ENCODE assay signal across 16 mouse cellular contexts in the genomic region with DNA sequence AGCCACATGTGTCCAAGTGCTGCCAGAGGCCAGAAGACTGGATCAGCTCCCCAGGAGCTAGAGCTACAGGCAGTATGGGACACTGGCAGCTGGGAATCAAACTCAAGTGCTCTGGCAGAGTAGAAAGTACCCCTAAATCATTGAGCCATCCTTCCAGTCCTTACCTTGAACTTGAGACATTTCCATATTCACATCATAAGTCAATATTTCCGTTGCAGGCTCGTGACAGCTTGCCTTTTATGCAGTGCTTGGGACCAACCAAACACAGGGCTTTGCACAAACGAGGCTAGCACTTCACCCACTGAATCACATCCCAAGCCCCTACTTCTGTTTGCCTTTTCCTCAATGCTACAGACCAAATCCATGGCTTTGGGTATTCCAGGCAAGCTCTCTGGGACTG. TPM values are rescaled to one million over a fixed set of nuclear protein-coding genes. Genes with fewer than 3 reads are reported as not detected.
DNase-seq lines count a peak whose midpoint lies in the region; ATAC-seq and TF ChIP-seq lines count a peak whose summit lies in the region.
"Had no signal": no experiment of that assay in that cellular context is flagged by ENCODE, and none has a peak within 500 bp of the region (broad histone marks: within the 10 kb centered on the region; RNA-seq: fewer than 3 reads in every experiment).

No protein-coding gene starts in this region.

- TF ChIP-seq POLR2A in MEL (IDR thresholded peaks at IDR 0.05; ENCODE audit: control insufficient read depth in 1 of 2, insufficient read depth in 1 of 2, low read depth in 1 of 2, low read length in 2 of 2, poor library complexity in 1 of 2), result no peak

- H3K79me2 ChIP-seq in MEL (ENCODE audit: control insufficient read depth, insufficient read depth, low read length, poor library complexity), result no peaks in the 10 kb centered on the region

- peak overlapping the region; percentile 52 for H3K9ac ChIP-seq in heart, embryonic 13.5 days
- H3K9ac ChIP-seq in kidney, embryonic 16.5 days (replicated peaks; ENCODE audit: low read length), result no peak overlapping the region
- H3K9ac ChIP-seq in kidney, embryonic 14.5 days (ENCODE audit: low read depth, low read length), result no peak overlapping the region
- peak overlapping the region; percentile 61 for H3K9ac ChIP-seq in MEL (ENCODE audit: control insufficient read depth, low read depth, low read length, poor library complexity, severe bottlenecking)
- H3K9ac ChIP-seq in intestine, embryonic 16.5 days (ENCODE audit: low read depth, low read length), result no peak overlapping the region
- H3K9ac ChIP-seq: embryonic facial prominence, embryonic 13.5 days; hindbrain, embryonic 12.5 days; liver, embryonic 14.5 days; neural tube, embryonic 13.5 days had no signal

- H3K4me3 ChIP-seq in heart, embryonic 13.5 days, result no peak overlapping the region
- no peak overlapping the region for H3K4me3 ChIP-seq in kidney, embryonic 16.5 days (ENCODE audit: low read length)
- no peak overlapping the region for H3K4me3 ChIP-seq in kidney, embryonic 14.5 days (ENCODE audit: low read length)
- no peak overlapping the region for H3K4me3 ChIP-seq in MEL (ENCODE audit: control insufficient read depth in 1 of 2, insufficient read depth in 1 of 2, low read depth in 2 of 2, low read length in 2 of 2)
- no peak overlapping the region for H3K4me3 ChIP-seq in intestine, embryonic 16.5 days (ENCODE audit: low read length)
- H3K4me3 ChIP-seq: embryonic facial prominence, embryonic 13.5 days; hindbrain, embryonic 12.5 days; midbrain, embryonic 10.5 days; neural tube, embryonic 13.5 days had no signal

- no peaks in the 10 kb centered on the region for H3K36me3 ChIP-seq in heart, embryonic 13.5 days
- no peaks in the 10 kb centered on the region for H3K36me3 ChIP-seq in kidney, embryonic 16.5 days (ENCODE audit: insufficient read depth, low read length)
- H3K36me3 ChIP-seq in kidney, embryonic 14.5 days (ENCODE audit: control insufficient read depth, insufficient read depth, low read length), result no peaks in the 10 kb centered on the region
- H3K36me3 ChIP-seq in MEL (ENCODE audit: control insufficient read depth in 1 of 2, insufficient read depth in 2 of 2, low read length in 2 of 2), result peaks cover 0 to 16% of the 10 kb centered on the region in 2 experiments; a peak in 2 of 4 replicates
- no peaks in the 10 kb centered on the region for H3K36me3 ChIP-seq in intestine, embryonic 16.5 days (ENCODE audit: control insufficient read depth, insufficient read depth, low read length)
- H3K36me3 ChIP-seq: embryonic facial prominence, embryonic 13.5 days; hindbrain, embryonic 12.5 days; midbrain, embryonic 10.5 days; neural tube, embryonic 13.5 days had no signal

- H3K4me1 ChIP-seq in heart, embryonic 13.5 days, result peaks cover 35% of the 10 kb centered on the region
- peaks cover 12% of the 10 kb centered on the region; the same call in 1 of the 2 replicates for H3K4me1 ChIP-seq in kidney, embryonic 16.5 days (ENCODE audit: insufficient read depth, low read length)
- H3K4me1 ChIP-seq in kidney, embryonic 14.5 days (ENCODE audit: control insufficient read depth, insufficient read depth, low read length), result peaks cover 8% of the 10 kb centered on the region; the same call in 1 of the 2 replicates
- H3K4me1 ChIP-seq in MEL (ENCODE audit: control insufficient read depth in 1 of 2, insufficient read depth in 2 of 2, low read length in 2 of 2), result peaks cover 8 to 20% of the 10 kb centered on the region in 2 experiments
- peaks cover 16% of the 10 kb centered on the region for H3K4me1 ChIP-seq in intestine, embryonic 16.5 days (ENCODE audit: control insufficient read depth, insufficient read depth, low read length)
- H3K4me1 ChIP-seq: hindbrain, embryonic 12.5 days; midbrain, embryonic 10.5 days; neural tube, embryonic 13.5 days had no signal

- H3K9me3 ChIP-seq in heart, embryonic 13.5 days, result no peaks in the 10 kb centered on the region
- H3K9me3 ChIP-seq in kidney, embryonic 16.5 days (ENCODE audit: low read length), result no peaks in the 10 kb centered on the region
- no peaks in the 10 kb centered on the region for H3K9me3 ChIP-seq in kidney, embryonic 14.5 days (ENCODE audit: control insufficient read depth, low read length)
- no peaks in the 10 kb centered on the region for H3K9me3 ChIP-seq in MEL (replicated peaks; ENCODE audit: insufficient read depth, low read length)
- H3K9me3 ChIP-seq in intestine, embryonic 16.5 days (ENCODE audit: control insufficient read depth, low read length), result no peaks in the 10 kb centered on the region
- H3K9me3 ChIP-seq: embryonic facial prominence, embryonic 13.5 days; hindbrain, embryonic 12.5 days; midbrain, embryonic 10.5 days; neural tube, embryonic 13.5 days had no signal

- DNase-seq in heart, adult 18-20 months, result no peak
- DNase-seq in MEL (ENCODE audit: low read depth, low spot score), result no peak
- DNase-seq in layer of hippocampus, adult 9-10 months (ENCODE audit: low spot score), result no peak
- DNase-seq: cerebellum, adult 8-10 months; gastrocnemius, postnatal 25 days; left cerebral cortex, postnatal 4 days had no signal

- no peak for TF ChIP-seq RAD21 in MEL (IDR thresholded peaks at IDR 0.05; ENCODE audit: low read depth, low read length)

- H3K27me3 ChIP-seq in heart, embryonic 13.5 days (replicated peaks), result no peaks in the 10 kb centered on the region
- no peaks in the 10 kb centered on the region for H3K27me3 ChIP-seq in kidney, embryonic 16.5 days (ENCODE audit: insufficient read depth, low read length)
- H3K27me3 ChIP-seq in kidney, embryonic 14.5 days (ENCODE audit: control insufficient read depth, insufficient read depth, low read length), result no peaks in the 10 kb centered on the region
- no peaks in the 10 kb centered on the region for H3K27me3 ChIP-seq in MEL (ENCODE audit: control insufficient read depth in 1 of 2, insufficient read depth in 2 of 2, low read length in 2 of 2)
- no peaks in the 10 kb centered on the region for H3K27me3 ChIP-seq in intestine, embryonic 16.5 days (replicated peaks; ENCODE audit: control insufficient read depth, insufficient read depth, low read length)
- H3K27me3 ChIP-seq: embryonic facial prominence, embryonic 13.5 days; hindbrain, embryonic 12.5 days; neural tube, embryonic 13.5 days had no signal

- H3K27ac ChIP-seq in heart, embryonic 13.5 days (replicated peaks), result peak overlapping the region; percentile 96
- H3K27ac ChIP-seq in kidney, embryonic 16.5 days (ENCODE audit: low read length), result 0 out of 2 replicates have a peak overlapping the region, but pooled peaks have one; percentile 7
- no peak overlapping the region for H3K27ac ChIP-seq in kidney, embryonic 14.5 days (ENCODE audit: low read depth, low read length)
- peak overlapping the region; percentile 74 for H3K27ac ChIP-seq in MEL (ENCODE audit: control insufficient read depth, low read depth, low read length)
- H3K27ac ChIP-seq in intestine, embryonic 16.5 days (ENCODE audit: low read length), result 0 out of 2 replicates have a peak overlapping the region, but pooled peaks have one; percentile 20
- H3K27ac ChIP-seq: embryonic facial prominence, embryonic 13.5 days; hindbrain, embryonic 12.5 days; liver, embryonic 14.5 days; midbrain, embryonic 10.5 days; neural tube, embryonic 13.5 days had no signal

- no peak for ATAC-seq in heart, embryonic 13.5 days (ENCODE audit: extremely low read depth, insufficient number of reproducible peaks, low FRiP score, low TSS enrichment)
- no peak for ATAC-seq in kidney, embryonic 16.5 days (ENCODE audit: low FRiP score, low TSS enrichment)
- ATAC-seq in kidney, embryonic 14.5 days (ENCODE audit: low FRiP score, low TSS enrichment), result no peak
- ATAC-seq in intestine, embryonic 16.5 days, result no peak
- ATAC-seq: inflammation-experienced regulatory T-cells, adult 6 months had no signal

- WGBS in heart, embryonic 13.5 days, result 62% methylated on average over 3 of the region's 3 CpGs
- WGBS in kidney, embryonic 16.5 days, result 58% methylated on average over 3 of the region's 3 CpGs
- WGBS in kidney, embryonic 14.5 days, result 74% methylated on average over 3 of the region's 3 CpGs
- 67% methylated on average over 3 of the region's 3 CpGs for WGBS in intestine, embryonic 16.5 days

- TF ChIP-seq EP300 in MEL (IDR thresholded peaks at IDR 0.05; ENCODE audit: low read depth in 1 of 2, low read length in 2 of 2), result no peak

- H3K4me2 ChIP-seq in heart, embryonic 13.5 days, result no peak overlapping the region
- H3K4me2 ChIP-seq in kidney, embryonic 16.5 days (replicated peaks; ENCODE audit: low read depth, low read length), result no peak overlapping the region
- H3K4me2 ChIP-seq in kidney, embryonic 14.5 days (replicated peaks; ENCODE audit: low read depth, low read length), result no peak overlapping the region
- H3K4me2 ChIP-seq in intestine, embryonic 16.5 days (ENCODE audit: low read depth, low read length), result no peak overlapping the region
- H3K4me2 ChIP-seq: embryonic facial prominence, embryonic 13.5 days; hindbrain, embryonic 12.5 days; neural tube, embryonic 13.5 days had no signal

- no peak for TF ChIP-seq CTCF in MEL (IDR thresholded peaks at IDR 0.05 in 2 of 3, conservative IDR thresholded peaks at IDR 0.05 in 1 of 3; ENCODE audit: control insufficient read depth in 1 of 3, insufficient read depth in 1 of 3, low read depth in 2 of 3, low read length in 3 of 3, poor library complexity in 1 of 3, severe bottlenecking in 1 of 3)

TF ChIP-seq in MEL, 35 proteins besides CTCF, POLR2A, EP300 and RAD21 (continues in another document):
- TF ChIP-seq ZNF384 (IDR thresholded peaks at IDR 0.05; ENCODE audit: low read depth, low read length) (no peak), HCFC1 (IDR thresholded peaks at IDR 0.05; ENCODE audit: low read depth, low read length) (no peak), POLR2AphosphoS2 (IDR thresholded peaks at IDR 0.05; ENCODE audit: low read length) (no peak), ZC3H11A (IDR thresholded peaks at IDR 0.05; ENCODE audit: low read depth, low read length) (no peak), ELF1 (IDR thresholded peaks at IDR 0.05; ENCODE audit: low read depth, low read length) (no peak), TBP (IDR thresholded peaks at IDR 0.05; ENCODE audit: low read depth, low read length) (no peak), TCF12 (IDR thresholded peaks at IDR 0.05; ENCODE audit: low read depth, low read length) (no peak), POLR2AphosphoS5 (IDR thresholded peaks at IDR 0.05; ENCODE audit: borderline replicate concordance, low read depth, low read length) (no peak), USF1 (IDR thresholded peaks at IDR 0.05; ENCODE audit: low read depth, low read length) (no peak)

RNA-seq across cellular contexts. Expression of a gene that starts 36.2 kb away (rescaled TPM):
- 21.8 and 23.7 TPM in 2 replicates for polyA plus RNA-seq in heart, embryonic 13.5 days (2015; fragmentation: Nextera tagmentation; extraction: Ambion mirVana)
- total RNA-seq in heart, adult 18-20 months (2021), result 10 to 100 TPM in 1 of 2 experiments, 1 to 10 TPM in 1; 9.2 to 11.3 TPM
- 20.6 TPM in 2 replicates for polyA plus RNA-seq in kidney, embryonic 16.5 days (2015; fragmentation: Nextera tagmentation; extraction: Ambion mirVana)
- 29.4 and 35.7 TPM in 2 replicates for polyA plus RNA-seq in kidney, embryonic 14.5 days (2014; fragmentation: Nextera tagmentation; extraction: Ambion mirVana)
- 9.3 and 10.8 TPM in 2 replicates for total RNA-seq in MEL (2012; rRNA removed)
- polyA plus RNA-seq in MEL (2012; ENCODE audit: insufficient read depth in 1 of 2, insufficient read length in 2 of 2, low read depth in 1 of 2, low replicate concordance in 2 of 2, missing spikeins in 1 of 2), result 10 to 100 TPM in 1 of 2 experiments, not detected in 1; 23.0 TPM
- 14.3 and 16.6 TPM in 2 replicates for polyA plus RNA-seq in intestine, embryonic 16.5 days (2015; fragmentation: Nextera tagmentation; extraction: Ambion mirVana)

Comparison
In these comparisons a context has a peak if more than half of its experiments do, and no peak if none do; other contexts are left out.
1. H3K9ac ChIP-seq: peak in heart, embryonic 13.5 days (single experiment) and MEL (single experiment); none in kidney, embryonic 16.5 days (single experiment), kidney, embryonic 14.5 days (single experiment) and intestine, embryonic 16.5 days (single experiment).